Mouse (Mus musculus) v-Abl transformed pro-B cells (cell line): ENCODE measurements around the gene Gm20388.
"Not testable (repeated sequence)": the region's sequence is repeated elsewhere in the genome, so short reads cannot be mapped to it uniquely, and the experiment has no call there.

Source experiments
- in situ Hi-C, 2 experiments: fragments of 400-800 bp; cut with MboI; formaldehyde crosslinking; loops; one replicate each; pipeline ENCODE4 v1.15.1; 2025; ENCODE audit not compliant: unreplicated experiment in 2 of 2

Gene Gm20388

DNA sequence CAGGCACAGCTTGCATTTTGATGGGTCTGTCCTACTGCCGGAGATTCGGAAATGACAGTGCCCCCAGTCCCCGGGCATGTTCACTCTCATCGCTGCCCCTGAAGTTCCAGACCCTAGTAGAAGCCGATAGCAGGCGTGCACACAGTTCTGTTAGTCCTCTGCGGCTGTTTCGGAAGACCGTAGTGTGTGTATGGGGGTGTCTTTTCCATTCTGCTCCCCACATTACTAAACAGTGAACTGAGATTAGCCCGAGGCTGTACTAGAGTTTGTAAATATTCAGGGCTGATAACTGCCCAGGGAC, 4039.0 kb downstream of the Gm20388 start:
- in situ Hi-C loops: no loop called here

DNA sequence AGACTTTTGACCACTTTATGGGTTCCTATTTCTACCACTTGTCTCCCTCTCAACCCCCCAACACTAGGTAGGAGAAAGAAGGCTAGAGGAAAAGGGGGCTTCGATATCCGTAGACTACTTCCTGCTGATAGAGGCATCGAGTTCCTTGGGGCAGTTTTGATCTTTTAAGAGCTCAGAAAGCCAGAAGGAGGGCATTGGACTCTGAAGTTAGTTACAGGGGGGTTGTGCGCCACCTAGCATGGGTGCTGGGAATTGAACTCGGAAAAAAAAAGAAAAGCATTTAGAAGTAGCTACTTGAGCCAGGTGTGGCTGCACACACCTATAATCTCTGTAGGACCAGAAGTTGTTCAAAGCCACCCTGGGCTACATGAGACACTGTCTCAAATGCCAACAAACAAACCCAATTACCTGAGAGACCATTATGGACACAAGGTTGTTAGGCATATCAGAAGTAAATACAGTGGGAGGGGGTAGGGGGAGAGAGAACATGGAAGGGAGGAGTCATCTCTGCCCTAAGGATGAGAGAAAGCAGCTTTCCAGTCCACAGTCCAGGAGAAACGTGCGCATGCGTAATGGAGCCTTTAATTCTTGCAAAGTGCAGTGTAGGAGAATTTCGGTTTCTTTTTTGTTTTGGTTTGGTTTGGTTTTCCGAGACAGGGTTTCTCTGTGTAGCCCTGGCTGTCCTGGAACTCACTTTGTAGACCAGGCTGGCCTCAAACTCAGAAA, 4039.6 kb downstream of the Gm20388 start:
- in situ Hi-C loops: no loop called here

DNA sequence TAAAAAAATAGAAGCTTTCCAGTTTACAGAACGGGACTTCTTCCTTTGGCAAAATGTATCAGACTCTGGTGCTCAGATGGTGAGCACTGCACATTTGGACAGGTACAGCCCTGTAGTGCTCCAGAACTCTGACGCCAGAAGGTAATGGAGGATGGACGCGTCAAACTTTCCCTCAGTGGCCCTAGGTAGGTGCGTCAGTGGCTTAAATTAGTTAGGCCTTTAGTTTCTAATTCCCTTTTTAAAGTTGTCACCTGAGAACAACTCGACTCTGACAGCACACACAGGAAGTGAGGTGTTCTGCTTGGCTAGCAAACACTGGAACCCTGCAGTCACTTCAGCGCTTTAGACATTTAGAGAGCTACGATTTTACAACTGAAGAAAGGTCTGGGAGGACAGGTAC, 4043.0 kb downstream of the Gm20388 start:
- in situ Hi-C loops: no loop called here

DNA sequence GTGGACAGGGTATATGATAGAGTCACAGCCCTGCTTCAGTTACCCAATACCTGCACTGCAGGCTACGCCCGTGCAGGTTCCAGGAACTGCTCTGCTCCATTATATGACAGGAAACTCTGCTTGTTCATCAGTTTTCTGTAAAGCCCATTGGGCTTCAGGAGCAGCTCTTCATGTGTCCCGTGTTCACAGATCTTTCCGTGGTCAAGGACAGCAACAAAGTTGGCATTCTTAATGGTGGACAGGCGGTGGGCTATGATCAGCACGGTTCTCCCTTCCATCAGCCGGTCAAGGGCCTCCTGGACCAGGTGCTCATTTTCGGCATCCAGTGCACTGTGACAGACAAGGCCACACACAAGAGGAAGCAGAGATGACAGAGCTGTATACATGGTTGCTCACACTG, 4043.6 kb downstream of the Gm20388 start:
- in situ Hi-C loops: no loop called here

DNA sequence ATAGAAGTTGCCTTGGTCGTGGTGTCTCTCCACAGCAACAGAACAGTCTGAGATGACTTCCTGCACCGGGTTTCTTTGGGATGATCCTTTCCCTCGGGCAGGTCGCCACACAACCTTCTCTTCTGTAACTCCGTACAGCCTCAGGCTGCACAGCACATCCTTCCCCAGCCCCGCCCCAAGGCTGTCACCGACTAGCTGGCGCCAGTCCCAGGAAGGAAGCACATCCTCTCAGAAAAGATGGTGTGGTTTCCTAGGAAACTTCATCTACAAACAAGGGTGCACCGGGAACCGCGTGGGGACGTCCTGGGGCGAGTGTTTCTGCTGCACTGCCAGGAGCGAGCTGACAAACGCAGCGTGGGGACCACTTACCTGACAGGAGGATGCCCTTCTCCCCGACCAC, 4047.5 kb downstream of the Gm20388 start:
- in situ Hi-C loops: no loop called here

DNA sequence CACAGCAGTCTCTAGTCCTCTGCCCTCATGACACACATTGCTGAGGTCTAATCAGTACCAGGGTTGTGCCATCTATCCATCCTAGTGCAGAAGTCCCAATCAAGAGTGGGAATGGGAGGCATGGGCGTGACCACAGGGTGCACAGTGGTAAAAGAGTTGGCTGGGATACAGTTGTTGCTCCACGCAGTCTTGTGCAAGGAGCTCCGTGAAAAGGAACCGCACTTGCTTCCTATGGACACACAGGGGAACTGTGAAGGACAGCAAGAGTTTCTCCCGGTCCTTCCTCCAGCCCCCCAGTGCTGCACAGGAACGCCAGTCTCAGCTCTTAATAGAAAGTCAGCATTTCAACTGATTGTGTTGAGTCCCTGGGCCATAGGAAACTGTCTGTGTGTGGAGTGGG, 4048.8 kb downstream of the Gm20388 start:
- in situ Hi-C loops: no loop called here

DNA sequence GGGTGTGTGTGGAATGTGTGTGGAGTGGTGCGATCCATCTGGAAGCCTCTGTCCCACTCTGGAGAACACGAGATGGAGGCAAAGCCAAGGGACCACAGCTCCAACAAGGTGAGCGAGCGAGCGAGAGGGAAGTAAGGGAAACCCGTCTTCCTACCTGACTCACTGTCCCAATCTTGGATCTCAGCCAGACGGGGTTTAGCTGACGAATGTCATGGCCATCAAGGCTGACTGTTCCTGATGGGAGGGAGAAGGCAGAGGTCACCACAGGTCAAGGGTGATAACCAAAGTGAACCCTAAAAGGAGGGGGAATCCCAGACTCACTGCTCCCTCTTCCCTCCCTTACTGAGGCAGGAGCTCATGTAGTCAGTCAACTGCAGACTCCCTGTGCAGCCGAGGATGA, 4049.4 kb downstream of the Gm20388 start:
- in situ Hi-C loops: no loop called here

DNA sequence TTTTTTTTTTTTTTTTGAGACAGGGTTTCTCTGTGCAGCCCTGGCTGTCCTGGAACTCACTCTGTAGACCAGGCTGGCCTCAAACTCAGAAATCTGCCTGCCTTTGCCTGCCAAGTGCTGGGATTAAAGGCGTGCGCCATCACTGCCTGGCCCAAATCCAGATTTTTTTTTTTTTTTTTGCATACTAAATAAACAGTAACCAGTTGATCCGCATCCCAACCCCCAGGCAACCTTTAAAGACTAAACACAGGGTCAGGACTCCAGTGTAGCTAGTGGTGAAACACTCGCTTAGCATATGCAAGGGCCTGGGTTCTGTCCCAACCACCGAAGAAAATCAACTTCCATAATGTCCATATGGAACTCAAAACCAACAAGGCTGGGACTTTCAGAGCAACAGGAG, 4049.9 kb downstream of the Gm20388 start:
- in situ Hi-C loops: not testable (repeated sequence)

DNA sequence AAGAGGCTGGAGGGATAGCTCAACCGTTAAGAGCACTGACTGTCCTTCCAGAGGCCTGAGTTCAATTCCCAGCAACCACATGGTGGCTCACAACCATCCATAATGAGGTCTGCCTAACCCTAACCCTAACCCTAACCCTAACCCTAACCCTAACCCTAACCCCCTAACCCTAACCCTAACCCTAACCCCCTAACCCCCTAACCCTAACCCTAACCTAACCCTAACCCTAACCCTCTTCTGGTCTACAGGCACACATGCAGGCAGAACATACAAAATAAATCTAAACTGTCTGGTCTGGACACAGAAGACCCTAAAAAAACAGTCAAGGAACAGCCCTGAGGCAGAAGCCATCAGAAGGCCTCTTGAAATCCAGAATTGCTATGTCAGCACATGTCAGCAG, 4050.7 kb downstream of the Gm20388 start:
- in situ Hi-C loops: no loop called here

DNA sequence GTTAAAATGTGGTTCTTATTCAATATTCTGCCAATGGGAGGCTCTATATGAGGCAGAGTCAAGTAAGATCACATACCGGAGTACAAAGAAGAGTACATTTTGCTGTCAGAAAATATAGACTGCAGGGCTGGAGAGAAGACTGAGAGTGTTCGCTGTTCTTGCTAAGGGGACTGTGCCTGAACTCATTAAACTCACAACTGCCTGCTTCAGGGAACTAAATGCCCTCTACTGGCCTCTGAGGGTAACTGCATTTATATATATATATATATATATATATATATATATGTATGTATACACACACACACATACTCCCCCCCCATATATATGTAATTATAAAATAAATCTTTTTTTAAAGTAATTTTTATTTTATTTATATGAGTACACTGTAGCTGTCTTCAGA, 4056.3 kb downstream of the Gm20388 start:
- in situ Hi-C loops: no loop called here

DNA sequence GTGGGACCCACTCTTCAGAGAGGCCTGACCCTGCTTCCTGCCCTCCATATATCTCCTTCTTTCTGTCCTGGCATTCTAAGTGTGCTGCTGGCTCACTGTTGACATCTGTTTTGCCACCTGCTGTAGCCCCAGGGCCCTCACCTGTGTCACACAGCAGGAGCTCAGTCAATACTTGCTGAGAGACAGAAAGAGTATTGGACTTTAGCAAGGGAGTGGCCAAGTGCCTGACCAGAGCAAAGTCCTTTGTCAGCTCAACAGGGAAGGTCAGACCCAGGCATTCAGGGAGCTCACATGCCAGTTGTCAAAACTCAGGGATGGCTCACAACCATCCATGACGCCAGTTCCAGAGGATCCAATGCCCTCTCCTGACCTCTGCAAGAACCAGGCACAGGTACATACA, 4062.9 kb downstream of the Gm20388 start:
- in situ Hi-C loops: no loop called here

DNA sequence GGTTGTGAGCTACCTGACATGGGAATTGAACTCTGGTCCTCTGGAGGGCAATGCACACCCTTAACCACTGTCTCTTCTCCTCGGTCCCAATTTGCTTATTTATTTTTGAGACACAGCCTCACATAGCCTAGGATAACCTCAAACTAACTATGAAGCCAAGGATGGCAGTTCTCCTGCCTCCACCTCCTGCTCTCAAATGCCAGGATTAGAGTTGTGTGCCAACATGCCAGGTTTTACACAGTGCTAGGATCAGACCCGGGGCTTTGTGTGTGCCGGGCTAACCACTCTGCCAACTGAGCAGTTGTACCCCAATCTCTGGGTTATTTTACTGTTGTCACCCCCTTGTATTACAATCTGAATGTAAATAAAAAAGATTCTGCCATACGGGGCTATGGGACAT, 4066.9 kb downstream of the Gm20388 start:
- in situ Hi-C loops: no loop called here

DNA sequence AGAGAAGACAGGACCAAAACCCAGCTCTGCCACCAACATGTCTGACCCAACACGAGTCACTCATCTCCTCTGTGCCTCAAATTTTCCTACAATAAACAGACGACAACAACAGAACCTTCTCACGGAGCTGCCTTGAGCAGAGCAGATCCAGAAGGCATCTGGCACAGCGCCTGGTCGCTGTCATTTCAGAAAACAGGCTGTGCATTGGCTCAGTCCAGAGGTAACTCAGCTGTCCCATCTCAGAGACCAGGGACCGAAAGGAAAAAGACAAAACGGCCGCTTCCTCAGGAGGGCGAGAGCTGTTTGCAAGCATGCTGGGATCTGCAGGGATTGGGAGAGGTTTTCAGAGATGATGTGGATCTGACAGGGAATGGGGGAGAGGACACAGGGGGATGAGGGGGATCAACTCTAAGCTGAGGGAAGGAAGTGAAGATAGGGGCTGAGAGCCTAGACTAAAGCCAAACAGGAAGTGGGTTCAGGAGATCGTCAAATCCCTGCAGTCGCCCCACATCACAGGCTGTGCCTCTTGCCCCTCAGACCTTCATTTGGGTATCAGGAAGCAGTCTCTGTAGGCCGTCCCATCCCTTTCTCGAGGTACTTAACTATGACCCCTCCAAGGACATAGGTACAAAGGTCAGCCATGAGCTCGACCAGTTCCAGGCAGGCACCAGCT, 4067.7 kb downstream of the Gm20388 start:
- in situ Hi-C loops: no loop called here

DNA sequence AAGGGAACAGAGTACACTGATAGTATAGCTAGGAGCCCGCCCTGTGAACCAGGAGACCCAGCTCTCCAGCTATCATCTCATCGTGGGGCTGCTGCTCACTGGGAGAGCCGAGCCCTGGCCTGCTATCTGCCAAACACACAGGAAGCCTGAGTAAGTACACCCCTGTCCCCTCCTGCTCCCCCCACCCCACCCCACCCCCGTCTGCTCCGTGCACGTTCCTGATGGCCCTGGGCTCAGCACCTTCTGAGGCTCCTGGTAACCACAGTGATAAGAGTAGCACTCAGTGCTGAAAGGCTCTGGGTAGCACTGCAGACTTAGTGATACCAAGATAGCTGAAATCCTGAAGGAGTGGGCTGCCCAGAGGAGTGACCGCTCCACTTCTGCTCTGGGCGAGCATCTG, 4068.3 kb downstream of the Gm20388 start:
- in situ Hi-C loops: no loop called here

DNA sequence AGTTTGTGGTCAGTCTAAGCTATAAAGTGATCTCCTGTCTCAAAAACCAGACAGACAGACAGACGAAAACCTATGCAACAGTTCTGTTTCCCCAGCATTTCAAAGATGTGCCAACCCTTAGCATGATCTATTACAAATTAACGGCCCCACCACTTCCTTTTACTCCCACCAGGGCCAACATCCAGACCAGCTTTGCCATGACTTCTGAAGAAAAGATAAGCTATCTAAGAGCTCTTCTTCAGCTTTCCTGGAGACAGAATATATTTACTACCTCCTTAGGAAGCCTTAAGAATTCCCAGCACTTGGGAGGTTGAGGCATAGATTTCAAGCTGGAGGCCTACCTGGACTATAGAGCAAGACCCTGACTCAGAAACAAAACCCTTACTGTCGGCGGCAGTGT, 4069.6 kb downstream of the Gm20388 start:
- in situ Hi-C loops: no loop called here

DNA sequence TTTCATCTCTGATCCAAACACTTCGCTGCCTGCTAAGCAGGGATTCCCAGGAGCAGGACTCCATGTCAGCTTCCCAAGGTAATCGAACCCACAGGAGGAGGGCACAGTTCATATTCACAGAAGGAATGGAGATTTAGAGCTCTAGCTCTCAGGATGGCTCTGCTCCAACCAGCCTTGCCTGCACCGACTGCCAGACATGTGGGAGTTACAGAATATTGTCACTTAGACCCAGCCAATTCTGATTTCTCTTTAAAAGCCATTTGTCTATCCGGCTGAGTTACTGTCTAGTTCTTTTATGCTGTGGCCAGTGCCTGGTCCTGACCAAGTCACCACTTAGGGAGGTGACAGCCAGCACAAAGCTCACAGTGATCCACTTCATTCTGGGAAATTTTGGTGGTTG, 4071.0 kb downstream of the Gm20388 start:
- in situ Hi-C loops: no loop called here

DNA sequence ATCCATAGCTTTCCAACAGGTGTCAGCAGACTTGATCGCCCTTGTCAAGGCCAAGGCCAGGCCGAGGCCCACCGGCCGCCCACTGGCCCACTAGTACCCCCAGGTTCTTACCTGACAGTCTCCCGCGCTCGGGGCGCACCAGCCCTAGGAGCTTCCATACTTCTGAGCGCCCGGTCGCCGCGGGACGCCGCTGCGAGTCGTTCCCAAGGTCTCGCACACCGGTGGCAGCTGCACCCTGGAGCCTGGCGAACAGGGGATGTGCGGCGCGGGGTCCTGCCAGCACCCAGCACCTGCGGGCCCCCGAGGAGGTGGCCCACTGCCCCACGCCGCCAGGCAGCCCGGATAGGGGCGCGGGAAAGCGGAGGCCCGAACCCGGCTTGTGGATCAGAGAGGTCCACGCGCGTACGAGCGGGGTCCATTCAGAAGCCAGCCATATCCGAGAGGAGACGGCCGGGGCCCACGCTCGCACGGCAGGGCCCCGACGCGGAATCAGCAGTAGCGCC, 4071.7 kb downstream of the Gm20388 start:
- in situ Hi-C loops: no loop called here

DNA sequence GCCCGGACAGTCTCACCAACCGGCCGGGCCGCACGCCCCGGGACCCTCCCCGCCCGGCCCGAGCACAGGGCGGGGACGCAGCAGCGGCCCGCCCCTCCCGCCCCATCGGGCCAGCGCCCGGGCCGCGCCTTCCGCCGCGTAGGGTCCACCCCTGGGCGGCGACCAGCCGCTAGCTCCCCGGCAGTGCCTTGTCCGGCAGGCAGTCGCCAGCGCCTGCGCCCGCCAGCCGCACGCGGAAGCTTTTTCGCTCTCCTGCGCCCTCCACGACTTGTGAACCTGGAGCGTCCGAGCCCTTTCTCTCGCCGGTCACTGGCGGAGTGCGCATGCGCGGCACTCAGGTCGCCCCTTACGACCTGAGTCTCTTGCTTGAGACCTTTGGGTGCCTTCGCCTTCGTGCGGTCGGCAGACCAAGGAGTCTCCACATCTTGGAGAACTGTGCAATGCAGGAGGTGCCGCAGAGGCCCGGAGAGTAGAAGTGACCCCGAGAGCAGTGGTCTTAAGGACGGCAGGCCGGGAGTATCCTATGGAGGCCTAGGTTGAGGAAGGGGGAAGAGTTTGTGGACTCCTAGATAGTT, 4072.3 kb downstream of the Gm20388 start, which contains the start of gene Abcb10:
Gene Abcb10, minus strand, starts transcription at position 297 of the 575 bp plus-strand sequence.
- in situ Hi-C loops: no loop called here

DNA sequence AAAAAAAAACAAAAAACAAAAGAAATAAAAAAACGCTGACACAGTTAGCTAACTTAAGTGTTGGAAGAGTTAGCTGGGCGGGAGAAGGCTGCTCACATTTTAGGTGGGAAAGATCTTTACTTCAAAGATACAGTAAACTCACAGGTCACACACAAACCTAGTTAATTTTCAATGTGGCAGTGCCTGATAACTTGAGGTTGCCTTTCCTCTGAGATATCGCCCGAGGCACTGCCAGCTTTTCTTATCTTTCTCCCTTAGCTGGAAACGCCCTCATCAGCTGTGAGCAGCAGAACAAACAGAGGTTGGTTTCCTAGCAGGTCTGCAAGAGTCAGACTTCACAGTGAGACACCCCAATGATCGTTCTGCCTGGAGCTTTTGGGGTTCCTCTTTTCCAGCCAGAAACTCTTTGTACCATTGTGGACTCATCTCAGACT, 4078.0 kb downstream of the Gm20388 start:
- in situ Hi-C loops: no loop called here

DNA sequence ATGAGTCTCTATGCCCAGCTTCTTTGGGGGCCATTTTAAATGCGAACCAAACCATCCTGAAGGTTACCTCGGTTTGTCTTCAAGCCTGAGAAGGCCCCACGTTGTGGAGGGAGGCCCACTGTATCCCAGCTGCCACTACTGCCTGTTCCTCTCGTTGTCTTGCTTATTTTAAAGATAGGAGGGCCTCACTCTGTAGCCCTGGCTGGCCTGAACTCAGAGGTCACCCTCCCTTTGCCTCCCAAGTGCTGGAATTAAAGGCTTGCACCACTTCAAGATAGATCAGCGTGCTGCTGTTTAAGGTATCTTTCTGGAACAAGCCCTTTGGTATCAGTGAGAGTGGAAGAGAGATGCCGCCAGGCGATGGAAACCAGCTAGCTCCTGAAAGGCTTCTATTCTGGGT, 4078.5 kb downstream of the Gm20388 start:
- in situ Hi-C loops: no loop called here

DNA sequence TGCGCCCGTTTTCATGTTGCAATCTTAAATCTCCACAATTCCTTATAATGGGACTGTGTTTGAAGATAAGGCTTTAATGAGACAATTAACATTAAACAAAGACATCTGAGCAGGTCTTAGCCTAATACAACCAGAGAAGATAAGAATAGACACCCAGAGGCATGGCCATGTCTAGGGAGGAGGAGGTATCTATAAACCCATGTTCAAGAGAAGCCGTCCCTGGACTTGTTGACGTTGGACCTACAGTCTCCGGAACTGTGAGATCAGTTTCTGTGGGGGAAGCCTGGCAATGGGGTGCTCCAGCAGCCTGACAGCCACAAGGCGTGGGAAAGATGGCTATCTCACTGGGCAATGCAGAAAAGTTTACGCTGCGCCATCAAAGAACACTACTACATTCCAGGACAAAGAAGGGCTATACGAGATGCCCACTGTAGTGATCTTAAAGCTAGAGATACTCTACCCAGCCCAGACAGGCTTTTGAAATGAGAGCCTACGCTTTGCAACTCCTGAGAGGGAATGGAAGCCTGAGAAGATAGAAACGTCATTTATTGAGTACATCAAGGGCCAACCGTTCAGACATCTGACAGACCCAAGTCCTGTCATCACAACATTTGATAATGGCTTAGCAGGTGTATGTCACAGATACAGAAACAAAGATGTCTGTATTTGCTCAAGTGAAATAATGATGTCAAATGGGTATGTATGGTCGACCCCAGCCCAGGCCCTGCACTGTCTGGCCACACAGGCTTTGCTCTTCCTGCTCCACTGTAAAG, 4079.8 kb downstream of the Gm20388 start:
- in situ Hi-C loops: no loop called here
